Mouse (Mus musculus) forebrain, postnatal 0 days (tissue): ENCODE results near the gene Foxn4. TPM values are rescaled to one million over a fixed set of nuclear protein-coding genes. Genes with fewer than 3 reads are reported as not detected.

Experiments used
- ATAC-seq: fragments of 200-750 bp; cut with Nextera tagmentation; 2 replicates; pipeline ENCODE4 v1.8.0; 2017; ENCODE audit warnings: mild to moderate bottlenecking, moderate library complexity
- DNase-seq: peaks from one replicate; pipeline ENCODE4 v3.0.0-alpha.2; 2015
- H3K27ac ChIP-seq: fragments of 300-500 bp; sonication (generic); 2 replicates; pipeline ENCODE4 v1.5.1; 2014; ENCODE audit warnings: low read depth, mild to moderate bottlenecking, antibody characterized with exemption, low read length, moderate library complexity, mixed read lengths
- H3K27me3 ChIP-seq: fragments of 300-500 bp; sonication (generic); 2 replicates; pipeline ENCODE4 v1.6.1; 2014; ENCODE audit warnings: mild to moderate bottlenecking, low read length, mixed read lengths; ENCODE audit not compliant: insufficient read depth
- H3K36me3 ChIP-seq: fragments of 300-500 bp; sonication (generic); 2 replicates; pipeline ENCODE4 v1.6.1; 2014; ENCODE audit warnings: mild to moderate bottlenecking, moderate library complexity; ENCODE audit not compliant: insufficient read depth
- H3K4me1 ChIP-seq: fragments of 300-500 bp; sonication (generic); 2 replicates; pipeline ENCODE4 v1.6.1; 2014; ENCODE audit warnings: antibody characterized with exemption; ENCODE audit not compliant: insufficient read depth
- H3K4me2 ChIP-seq: fragments of 300-500 bp; sonication (generic); 2 replicates; pipeline ENCODE4 v1.6.1; 2014; ENCODE audit warnings: low read depth, mild to moderate bottlenecking, moderate library complexity
- H3K4me3 ChIP-seq: fragments of 300-500 bp; sonication (generic); 2 replicates; pipeline ENCODE4 v1.5.1; 2014; ENCODE audit warnings: low read depth, low read length, mixed read lengths
- H3K9ac ChIP-seq: fragments of 300-500 bp; sonication (generic); 2 replicates; pipeline ENCODE4 v1.6.1; 2014; ENCODE audit warnings: mild to moderate bottlenecking
- H3K9me3 ChIP-seq: fragments of 300-500 bp; sonication (generic); 2 replicates; pipeline ENCODE4 v1.6.1; 2016; ENCODE audit warnings: low read length
- CTCF ChIP-seq: sonication (generic); IDR thresholded peaks from 2 replicates; pipeline ENCODE4 v1.5.1; 2016; ENCODE audit warnings: antibody characterized with exemption, control low read depth, low read depth
- WGBS: fragments of 180-500 bp; shearing (Covaris S2); extraction: QIAGEN DNeasy Blood & Tissue Kit; methylation state at CpG from one replicate; pipeline ENCODE4 v1.1.7; 2014; 5-methylcytosine and 5-hydroxymethylcytosine counted together
- polyA plus RNA-seq: library from polyadenylated mRNA; unstranded; fragments of >200 nt; fragmentation: Nextera tagmentation; extraction: Ambion mirVana; gene quantifications from 2 replicates; pipeline ENCODE4 v1.2.1, GENCODE M21; 2015
- total RNA-seq: library from RNA; depleted of rRNA; stranded (reverse); fragments of >200 nt; gene quantifications from 2 replicates; pipeline ENCODE4 v1.2.3, GENCODE M21; 2014

Gene Foxn4
- total and polyA plus RNA-seq, 2 experiments from 2014 or later: 0.67 to 0.76 TPM

DNA sequence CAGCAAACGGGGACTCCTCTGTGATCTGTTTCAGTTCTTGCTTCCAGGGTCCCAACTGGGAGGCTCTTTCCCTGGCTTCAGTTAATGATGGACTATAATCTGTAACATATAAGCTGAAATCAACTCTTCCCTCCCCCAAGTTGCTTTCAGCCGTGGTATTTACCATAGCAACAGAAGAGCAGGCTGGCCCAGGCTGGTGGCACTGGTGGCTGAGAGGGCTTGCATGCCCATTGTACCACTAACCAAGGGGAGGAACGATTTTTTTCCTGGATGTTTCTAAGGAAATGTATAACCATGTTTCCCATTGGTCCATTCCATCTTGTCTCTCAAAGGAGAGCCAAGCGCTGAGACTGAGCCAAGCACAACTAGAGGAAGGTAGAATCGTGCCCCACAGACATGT is 14.8 kb upstream of the Foxn4 start:
- DNase-seq (no peak), ATAC-seq (no peak)
- no peak overlapping the region for H3K4me2 ChIP-seq
- no peaks in the 10 kb centered on the region for H3K9me3 ChIP-seq
- WGBS: 81% methylated on average over 5 of the region's 5 CpGs
- no peaks in the 10 kb centered on the region; the same call in 1 of the 2 replicates for H3K27me3 ChIP-seq
- no peak for TF ChIP-seq CTCF
- H3K4me3 ChIP-seq: no peak overlapping the region
- H3K36me3 ChIP-seq: no peaks in the 10 kb centered on the region
- no peak overlapping the region for H3K9ac ChIP-seq
- peaks cover 4% of the 10 kb centered on the region; the same call in 1 of the 2 replicates for H3K4me1 ChIP-seq
- no peak overlapping the region for H3K27ac ChIP-seq

DNA sequence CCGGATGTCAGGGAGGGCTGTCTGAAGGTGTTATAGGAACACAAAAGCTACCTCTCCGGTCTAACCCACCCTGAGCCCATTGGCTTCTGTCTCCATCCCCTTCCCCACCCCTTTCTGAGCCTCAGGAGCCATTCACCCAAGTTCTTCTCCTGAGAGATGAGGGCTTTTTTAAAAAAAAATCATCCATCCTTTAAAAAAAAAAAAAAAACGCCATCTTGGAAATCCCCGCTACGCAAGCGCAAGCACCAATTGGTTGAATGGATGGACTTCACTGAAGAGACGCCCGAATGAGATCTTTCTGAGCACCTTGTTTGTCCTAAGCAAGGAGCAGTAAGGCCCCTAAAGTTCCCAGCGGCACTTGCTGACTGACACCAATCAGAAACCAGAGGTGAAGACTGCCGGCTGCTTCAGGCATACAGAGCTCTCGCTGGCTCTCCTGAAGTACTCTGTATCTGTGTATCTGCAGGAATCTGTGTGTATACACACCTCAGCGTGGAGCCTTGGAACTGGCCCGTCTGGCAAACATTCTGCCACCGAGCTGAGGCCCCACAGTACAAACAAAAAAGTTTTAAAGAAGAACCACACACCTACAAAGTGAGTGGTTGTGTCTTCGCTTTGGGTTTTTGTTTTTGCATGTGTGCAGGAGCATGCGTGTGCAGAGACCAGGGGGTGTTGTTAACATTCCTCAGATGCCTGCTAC is 13.4 kb upstream of the Foxn4 start:
- H3K9me3 ChIP-seq: no peaks in the 10 kb centered on the region
- no peak overlapping the region for H3K4me2 ChIP-seq
- TF ChIP-seq CTCF: no peak
- no peaks in the 10 kb centered on the region for H3K36me3 ChIP-seq
- no peak overlapping the region for H3K9ac ChIP-seq
- ATAC-seq: no peak
- DNase-seq: no peak
- 89% methylated on average over 16 of the region's 16 CpGs for WGBS
- no peaks in the 10 kb centered on the region; the same call in 1 of the 2 replicates for H3K27me3 ChIP-seq
- H3K4me3 ChIP-seq: no peak overlapping the region
- H3K27ac ChIP-seq: no peak overlapping the region
- H3K4me1 ChIP-seq: peaks cover 4% of the 10 kb centered on the region; the same call in 1 of the 2 replicates

DNA sequence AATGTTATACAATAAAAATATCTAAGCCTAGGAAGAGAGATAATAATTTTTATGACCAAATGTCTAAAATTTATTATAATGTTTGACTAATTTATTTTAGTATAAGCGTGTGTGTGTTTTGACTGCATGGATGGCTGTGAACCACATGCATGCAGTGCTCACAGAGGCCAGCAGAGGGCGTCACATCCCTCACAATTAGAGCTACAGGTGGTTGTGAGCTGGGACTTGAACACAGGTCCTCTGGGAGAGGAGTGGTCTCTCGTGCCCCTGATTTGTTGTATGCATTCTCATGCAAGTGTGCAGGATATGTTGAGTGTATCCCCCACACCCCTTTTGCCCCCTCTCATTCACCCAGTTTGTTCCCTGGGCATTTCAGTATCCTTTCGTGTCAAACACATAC is 12.5 kb upstream of the Foxn4 start:
- H3K9me3 ChIP-seq: no peaks in the 10 kb centered on the region
- no peaks in the 10 kb centered on the region for H3K36me3 ChIP-seq
- H3K4me3 ChIP-seq: no peak overlapping the region
- TF ChIP-seq CTCF: peak; percentile 44
- ATAC-seq: no peak
- no peaks in the 10 kb centered on the region; the same call in 1 of the 2 replicates for H3K27me3 ChIP-seq
- peaks cover 4% of the 10 kb centered on the region; the same call in 1 of the 2 replicates for H3K4me1 ChIP-seq
- WGBS: 84% methylated on average over 4 of the region's 4 CpGs
- H3K9ac ChIP-seq: no peak overlapping the region
- no peak overlapping the region for H3K4me2 ChIP-seq
- no peak for DNase-seq
- H3K27ac ChIP-seq: no peak overlapping the region

DNA sequence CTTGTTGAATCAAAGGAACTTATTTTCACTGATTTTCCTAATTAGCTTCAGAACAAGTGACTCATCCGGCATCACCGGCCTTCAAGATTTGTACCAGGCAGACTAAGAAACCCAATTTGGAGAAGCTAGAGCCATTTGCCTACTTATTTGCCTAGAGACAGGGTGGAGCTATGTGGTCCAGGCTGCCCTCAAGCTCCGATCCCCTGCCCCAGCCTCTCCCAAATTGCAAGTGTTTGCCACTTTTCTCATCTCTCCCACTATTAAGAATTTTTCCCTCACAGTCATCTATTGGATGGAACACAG is 11.7 kb upstream of the Foxn4 start:
- no peak overlapping the region for H3K4me3 ChIP-seq
- TF ChIP-seq CTCF: no peak
- no peaks in the 10 kb centered on the region; the same call in 1 of the 2 replicates for H3K27me3 ChIP-seq
- no peak overlapping the region for H3K4me2 ChIP-seq
- H3K9me3 ChIP-seq: no peaks in the 10 kb centered on the region
- WGBS: 25% methylated on average over 3 of the region's 3 CpGs
- no peak for DNase-seq
- peaks cover 4% of the 10 kb centered on the region; the same call in 1 of the 2 replicates for H3K4me1 ChIP-seq
- no peak overlapping the region for H3K9ac ChIP-seq
- H3K36me3 ChIP-seq: no peaks in the 10 kb centered on the region
- ATAC-seq: peak; percentile 47; the same call in 1 of the 2 replicates
- no peak overlapping the region for H3K27ac ChIP-seq

DNA sequence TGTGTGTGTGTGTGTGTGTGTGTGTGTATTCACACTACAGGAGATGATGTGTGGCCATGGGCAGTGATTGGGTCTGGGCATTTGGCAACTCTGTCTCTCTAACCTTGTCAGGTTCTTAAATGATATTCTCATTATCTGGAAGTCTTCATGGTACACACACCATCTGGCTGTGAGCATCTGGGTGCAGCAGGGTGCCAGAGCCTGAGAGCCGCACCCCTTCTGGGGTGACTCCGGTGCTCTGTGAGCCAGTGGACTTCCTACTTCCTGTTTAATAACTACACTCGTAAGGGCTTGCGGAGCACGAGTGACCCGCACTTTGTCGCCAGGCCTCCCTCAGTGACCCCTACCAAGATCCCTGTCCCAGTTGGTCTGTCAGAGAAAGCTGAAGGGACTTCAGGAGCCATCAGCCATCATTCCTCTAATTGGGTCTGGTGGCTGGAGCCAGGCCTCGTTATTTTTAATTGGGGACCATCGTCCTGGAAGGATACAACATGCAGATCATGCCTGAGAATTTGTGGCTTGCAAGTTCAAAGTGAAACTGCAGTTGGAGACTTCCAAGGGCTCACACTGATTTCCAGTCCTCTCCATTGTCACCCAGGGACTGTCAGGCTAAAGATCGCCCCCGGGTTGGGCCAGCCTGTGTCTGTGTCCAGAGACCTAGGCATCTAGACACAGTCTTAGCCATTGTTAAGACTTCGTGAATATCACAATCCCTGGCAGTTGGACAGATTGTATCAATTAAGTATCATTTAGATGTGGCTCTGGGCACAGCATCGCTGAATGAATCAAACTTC is 11.2 kb upstream of the Foxn4 start:
- DNase-seq: peak; percentile 27
- no peak overlapping the region for H3K27ac ChIP-seq

DNA sequence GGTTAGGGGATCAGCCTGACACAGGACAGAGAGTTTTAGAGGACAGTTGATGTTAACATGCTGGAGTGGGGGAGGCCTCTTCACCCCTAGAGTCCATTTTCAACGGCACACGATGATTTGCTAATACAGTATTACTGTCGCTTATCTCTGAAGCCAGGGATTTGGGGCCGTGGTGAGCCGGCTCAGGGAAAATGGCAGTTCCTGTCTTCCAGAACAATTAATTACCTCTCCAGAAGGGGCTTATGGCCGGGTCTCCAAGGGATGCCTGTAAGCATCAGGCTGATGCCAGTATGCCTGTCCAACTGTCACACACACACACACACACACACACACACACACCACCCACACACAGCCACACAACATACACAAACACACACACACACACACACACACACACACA is 8.7 kb upstream of the Foxn4 start:
- Histone ChIP-seq H3K4me2 (no peak overlapping the region), H3K4me1 (no peaks in the 10 kb centered on the region), H3K9ac (no peak overlapping the region), H3K27ac (no peak overlapping the region), H3K9me3 (no peaks in the 10 kb centered on the region), H3K27me3 (peaks cover 2% of the 10 kb centered on the region; the same call in 1 of the 2 replicates), H3K36me3 (no peaks in the 10 kb centered on the region), H3K4me3 (no peak overlapping the region)
- no peak for TF ChIP-seq CTCF
- DNase-seq (no peak), ATAC-seq (no peak)
- WGBS: 48% methylated on average over 6 of the region's 6 CpGs

More for the DNA sequence above, 11.2 kb upstream of the Foxn4 start:
- Histone ChIP-seq H3K4me3 (no peak overlapping the region), H3K4me1 (no peaks in the 10 kb centered on the region), H3K36me3 (no peaks in the 10 kb centered on the region), H3K9ac (no peak overlapping the region), H3K27me3 (no peaks in the 10 kb centered on the region; the same call in 1 of the 2 replicates), H3K4me2 (no peak overlapping the region), H3K9me3 (no peaks in the 10 kb centered on the region)
- ATAC-seq: peak; percentile 68
- no peak for TF ChIP-seq CTCF
- 26% methylated on average over 13 of the region's 13 CpGs for WGBS

DNA sequence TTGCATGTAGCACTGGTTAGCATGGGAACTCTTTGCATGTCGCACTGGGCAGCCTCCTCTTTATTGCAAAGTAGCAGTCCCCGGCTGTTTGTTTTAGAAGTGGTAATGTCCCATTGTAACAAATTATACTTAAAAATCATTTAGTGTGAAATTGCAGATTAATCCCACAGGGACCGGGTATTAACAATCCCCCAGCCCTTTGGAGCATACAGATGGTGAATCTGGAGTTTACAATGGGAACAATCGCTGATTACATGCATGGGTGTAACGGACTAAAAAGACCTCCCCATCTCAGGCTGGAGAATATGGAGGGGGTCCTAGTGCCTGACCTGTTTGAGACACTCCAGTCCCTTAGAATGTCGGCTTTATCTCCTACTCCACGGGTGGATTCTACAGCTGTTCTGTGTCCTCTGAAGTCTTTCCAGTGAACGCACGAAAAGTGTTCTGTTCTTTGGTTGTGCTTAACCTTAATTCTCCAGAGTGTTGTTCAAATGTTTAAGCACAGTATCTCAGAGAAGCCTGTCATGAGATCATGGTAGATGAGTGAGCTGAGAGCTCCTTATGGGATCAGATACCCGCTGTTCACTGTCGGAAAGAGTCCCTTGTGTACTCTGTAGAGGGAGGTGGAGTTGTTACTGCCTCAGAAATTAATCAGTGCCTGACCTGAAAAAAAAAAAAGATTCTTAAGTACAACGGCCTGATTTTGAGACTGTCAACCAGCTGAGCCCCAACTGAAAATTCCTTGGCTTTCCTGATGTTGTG is 6.0 kb upstream of the Foxn4 start:
- H3K9ac ChIP-seq: no peak overlapping the region
- WGBS: 18% methylated on average over 12 of the region's 12 CpGs
- TF ChIP-seq CTCF: no peak
- no peak overlapping the region for H3K27ac ChIP-seq
- peak overlapping the region; percentile 26 for H3K4me2 ChIP-seq
- H3K4me1 ChIP-seq: no peaks in the 10 kb centered on the region
- DNase-seq (peak; percentile 20), ATAC-seq (no peak)
- H3K27me3 ChIP-seq: peaks cover 30% of the 10 kb centered on the region
- H3K36me3 ChIP-seq: no peaks in the 10 kb centered on the region
- H3K4me3 ChIP-seq: no peak overlapping the region
- H3K9me3 ChIP-seq: no peaks in the 10 kb centered on the region
